Mouse (Mus musculus): ENCODE measurements around the gene Mfsd10.

Mfsd10 gene

DNA sequence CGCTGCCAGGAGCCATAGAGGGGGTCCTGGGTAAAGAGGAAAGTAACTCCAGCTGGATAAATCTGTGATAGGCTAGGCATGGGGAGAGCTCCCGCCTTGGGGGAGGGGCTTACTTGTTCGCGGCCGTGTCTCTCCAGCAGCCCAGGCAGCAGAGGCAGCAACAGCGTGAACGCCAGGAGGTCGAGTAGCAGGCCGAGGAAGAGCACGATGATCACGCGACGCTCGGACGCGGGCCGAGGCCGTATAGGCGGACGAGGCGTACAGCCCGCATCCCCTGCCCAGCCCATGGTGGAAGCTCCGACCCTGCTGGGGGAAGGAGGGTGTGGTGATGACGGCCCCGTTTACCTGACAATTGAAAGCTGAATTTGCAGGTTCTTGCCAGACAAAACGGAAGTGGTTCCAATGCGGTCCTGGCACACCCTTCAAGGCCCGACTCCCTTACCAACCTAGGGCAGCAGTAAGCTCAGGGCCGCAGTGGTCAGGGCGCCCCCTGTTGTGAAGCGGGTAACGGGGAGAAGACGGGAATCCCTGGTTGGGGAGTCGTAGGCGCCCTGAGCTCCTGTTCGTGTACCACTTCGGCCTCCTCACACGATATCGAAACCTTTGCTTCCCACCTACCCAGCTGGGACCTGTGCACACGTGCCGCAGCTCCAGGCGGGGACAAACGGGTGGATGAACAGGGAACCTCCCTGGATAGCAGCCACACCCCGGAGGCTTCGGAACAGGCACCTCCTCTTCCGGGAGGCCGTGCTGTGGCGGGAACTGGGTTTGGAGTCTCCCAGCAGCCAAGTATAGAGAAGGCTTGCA is at the start of gene Mfsd10:
TSS of gene Mfsd10 (minus strand) at position 732 of the 807 bp plus-strand sequence.
- DNase-seq: peak; percentile 88

DNA sequence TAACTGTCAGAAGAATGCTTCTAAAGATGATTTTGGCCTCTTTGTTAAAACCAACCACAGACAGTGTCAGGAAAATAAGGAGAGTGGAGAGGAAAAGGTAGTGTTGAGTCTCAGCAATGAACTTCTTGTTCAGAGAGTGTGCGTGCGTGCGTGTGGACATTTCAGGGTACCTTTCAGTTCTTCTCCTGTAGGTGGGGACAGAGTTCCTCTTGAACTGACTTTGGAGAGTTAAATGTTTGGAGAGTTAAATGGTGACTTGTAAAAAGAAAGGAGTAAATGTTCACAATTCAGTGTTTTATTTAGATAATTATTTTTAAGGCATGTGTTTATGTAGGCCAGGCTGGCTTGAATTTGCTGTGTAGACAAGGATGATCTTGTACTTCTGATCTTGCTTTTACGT is 33.3 kb upstream of the Mfsd10 start:
- no peak for DNase-seq

DNA sequence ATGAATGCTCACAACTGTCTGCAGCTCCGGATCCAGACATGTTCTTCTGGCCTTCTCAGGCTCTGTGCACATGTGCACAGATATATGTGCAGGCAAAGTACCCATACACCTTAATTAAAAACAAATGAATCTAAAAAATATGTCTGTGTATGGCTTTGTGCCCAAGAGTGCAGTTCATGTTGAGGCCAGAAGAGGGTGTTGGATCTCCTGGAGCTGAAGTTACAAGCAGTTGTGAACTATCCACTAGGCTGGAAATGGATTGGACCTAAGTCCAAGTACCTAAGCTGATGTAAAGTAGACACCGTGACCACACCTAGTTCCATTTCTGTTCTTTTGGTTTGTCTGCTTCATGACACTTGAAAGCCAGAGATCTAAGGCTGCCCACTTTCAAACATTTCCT is 32.5 kb upstream of the Mfsd10 start:
- no peak for DNase-seq

DNA sequence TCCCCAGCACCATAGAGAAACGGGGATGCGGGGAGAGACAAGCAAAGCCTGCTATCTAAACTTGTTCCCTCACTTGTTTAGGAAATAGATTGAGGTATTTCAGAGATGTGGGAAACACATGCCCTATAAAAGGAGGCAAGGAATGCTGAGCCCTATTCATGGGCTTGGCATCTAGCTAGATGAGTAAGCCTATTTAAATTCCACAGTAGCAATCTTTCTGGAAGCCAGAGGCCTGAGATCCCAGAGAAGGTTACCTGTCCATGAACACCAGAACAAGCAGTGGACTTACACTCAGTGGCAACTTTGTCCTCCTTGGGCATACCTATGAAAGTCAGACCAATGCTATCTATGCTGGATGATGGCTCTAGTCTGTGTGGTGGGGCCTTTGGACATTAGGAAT is 26.2 kb upstream of the Mfsd10 start:
- no peak for DNase-seq

DNA sequence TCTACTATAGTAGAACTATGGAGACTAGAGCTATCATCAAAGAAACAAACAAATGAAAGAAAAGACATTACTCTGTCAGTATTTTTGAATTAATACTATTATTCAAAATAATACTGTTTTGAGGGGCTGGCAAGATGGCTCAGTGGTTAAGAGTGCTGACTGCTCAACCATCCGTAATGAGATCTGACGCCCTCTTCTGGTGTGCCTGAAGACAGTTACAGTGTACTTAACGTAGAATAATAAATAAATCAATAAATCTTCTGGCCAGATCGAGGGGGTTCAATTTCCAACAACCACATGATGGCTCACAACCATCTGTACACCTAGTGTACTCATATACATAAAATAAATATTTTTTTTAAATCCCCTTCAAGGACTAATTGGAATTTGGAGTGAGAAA is 24.9 kb upstream of the Mfsd10 start:
- DNase-seq: no peak

DNA sequence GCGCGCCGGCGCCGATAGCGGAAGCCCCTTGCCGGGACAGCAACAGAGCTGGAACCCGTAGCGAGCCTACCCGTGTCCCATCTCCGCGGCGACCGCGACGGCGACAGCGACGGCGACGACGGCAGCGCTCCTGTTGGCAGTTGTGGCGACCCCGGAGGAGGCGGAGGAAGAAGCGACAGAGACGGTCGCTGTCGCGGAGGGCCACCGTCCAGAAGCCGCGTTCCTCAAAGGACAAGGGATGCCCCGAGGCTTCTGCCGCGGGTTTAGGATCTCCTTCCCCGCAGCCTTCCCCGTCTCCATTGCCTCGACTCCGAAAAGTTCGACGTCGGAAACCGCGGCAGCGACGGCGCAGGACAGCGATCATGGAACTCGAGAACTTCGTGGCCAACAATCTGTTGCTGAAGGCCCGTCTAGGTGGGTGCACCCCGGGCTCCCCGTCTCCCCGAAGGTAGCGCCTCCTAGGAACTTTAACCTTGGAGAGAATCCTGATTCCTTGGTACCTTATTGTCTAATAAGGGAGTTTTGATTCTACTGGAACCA is 23.6 kb upstream of the Mfsd10 start:
- no peak for DNase-seq

DNA sequence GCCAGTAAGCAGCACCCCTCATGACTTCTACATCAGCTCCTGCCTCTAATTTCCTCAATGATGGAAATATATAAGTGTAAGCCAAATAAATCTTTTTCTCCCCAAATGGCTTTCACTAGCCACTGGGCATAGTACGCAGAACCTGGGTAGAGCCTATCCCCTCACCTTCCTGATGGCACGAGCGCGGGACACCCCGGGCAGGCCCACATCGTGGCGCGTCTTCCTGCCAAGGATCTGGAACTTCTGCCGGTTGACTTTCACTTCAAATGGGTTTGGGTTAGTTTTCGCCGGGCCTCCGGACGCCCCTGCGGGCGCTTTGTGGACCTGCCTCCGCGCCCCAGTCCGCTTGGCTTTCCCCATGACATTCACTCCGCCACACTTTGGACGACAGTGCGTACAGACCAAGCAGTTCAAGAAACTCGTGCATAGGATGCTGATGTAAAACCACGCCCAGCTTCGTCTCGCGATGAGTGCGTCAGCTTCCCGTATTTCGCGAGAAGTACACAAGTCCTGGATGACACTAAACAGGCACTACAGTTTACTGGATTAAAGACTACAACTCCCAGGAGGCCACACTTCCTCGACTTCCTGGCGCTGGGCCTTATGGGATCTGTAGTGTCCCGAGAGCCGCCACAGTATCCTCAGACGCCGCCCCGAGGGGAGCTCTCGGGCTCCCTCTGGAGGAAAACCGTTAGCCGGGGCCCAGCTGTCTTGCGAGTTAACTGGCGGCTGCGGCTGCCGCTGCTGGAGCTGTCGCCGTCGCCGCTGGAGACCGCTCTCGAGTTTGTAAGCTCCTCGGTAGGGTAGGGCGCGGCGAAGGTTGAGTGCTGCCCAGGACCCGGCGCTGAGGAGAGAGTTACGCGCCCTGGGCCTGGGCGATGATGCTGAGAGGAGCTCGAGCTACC is 22.9 kb upstream of the Mfsd10 start, which contains the start of the genes Nop14 and Grk4:
TSS of gene Nop14 (minus strand) at position 463 of the 905 bp plus-strand sequence.
TSS of gene Grk4 (plus strand) at position 694 of the 905 bp plus-strand sequence.
- peak; percentile 100 for DNase-seq

DNA sequence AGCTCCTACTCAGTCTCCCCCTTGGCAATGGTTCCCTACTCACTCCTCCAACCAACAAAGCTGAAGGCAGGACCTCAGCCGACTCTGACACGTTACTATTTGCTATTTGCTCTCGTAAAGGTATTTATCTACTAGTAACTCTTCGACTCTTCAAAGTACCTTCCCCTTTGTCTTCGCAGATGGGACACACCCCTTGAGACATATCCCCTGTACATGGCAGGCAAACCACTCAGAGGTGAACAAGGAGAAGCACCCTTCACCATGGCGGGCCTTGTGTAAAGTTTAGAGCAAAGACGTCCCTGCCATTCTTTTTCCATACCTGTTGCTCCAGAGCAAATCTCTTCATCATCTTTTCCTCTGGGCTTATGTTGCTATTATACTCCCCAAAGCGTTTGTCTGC is 20.5 kb upstream of the Mfsd10 start:
- DNase-seq: no peak

DNA sequence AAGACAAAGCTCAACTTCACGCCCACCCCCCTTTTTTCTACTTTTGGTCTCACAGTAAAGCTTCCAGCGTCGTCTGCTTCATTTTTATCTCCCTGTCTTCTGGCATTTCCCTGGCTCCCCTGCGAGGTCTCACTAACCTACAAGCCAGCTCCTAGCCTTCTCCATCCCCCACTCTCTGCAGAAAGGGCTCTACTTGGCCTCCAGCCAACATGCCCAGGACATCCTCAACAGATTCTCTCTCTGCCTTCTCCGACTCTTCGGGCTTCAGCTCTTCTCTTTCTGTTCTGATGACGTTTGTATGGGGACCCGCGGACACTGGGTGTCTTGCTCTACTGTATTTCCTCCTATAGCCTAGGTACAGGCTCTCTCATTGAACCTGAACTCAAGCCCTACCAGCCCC is 17.9 kb upstream of the Mfsd10 start:
- no peak for DNase-seq

DNA sequence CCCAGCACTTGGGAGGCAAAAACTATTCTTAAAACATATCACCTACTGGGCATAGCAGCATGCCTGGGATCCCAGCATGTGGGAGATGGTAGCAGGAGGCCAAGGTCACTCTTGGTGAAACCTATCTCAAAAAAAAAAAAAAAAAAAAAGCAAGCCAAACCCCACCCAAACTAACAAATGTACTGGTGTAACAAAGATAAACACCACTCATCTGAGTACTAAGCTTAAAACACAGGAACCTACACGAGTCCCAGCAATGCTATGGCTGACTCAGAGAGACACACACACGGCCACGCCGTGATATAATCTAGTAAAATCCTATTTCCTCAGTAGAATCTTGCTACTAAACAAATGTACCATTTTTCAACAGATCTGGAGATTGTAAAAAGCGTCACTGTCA is 15.9 kb upstream of the Mfsd10 start:
- DNase-seq: no peak

DNA sequence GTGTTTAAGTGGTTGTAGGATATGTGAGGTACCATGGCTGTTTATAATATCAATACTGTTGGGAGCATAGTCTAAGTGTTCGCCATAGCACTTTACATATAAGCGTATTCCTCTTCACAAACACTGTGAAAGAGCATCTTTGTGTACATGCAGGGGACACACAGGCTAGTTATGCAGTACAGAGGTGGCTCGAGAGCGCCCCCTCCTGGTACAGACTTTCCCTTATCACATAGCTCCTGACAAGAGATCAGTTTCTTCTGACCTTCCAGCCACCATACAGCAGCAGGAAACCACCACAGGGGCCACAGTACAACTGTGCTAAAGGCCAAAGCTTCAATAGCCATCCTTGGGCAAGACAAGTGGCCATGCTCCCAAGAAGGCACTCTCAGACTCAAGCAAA is 10.6 kb upstream of the Mfsd10 start:
- peak; percentile 64 for DNase-seq

DNA sequence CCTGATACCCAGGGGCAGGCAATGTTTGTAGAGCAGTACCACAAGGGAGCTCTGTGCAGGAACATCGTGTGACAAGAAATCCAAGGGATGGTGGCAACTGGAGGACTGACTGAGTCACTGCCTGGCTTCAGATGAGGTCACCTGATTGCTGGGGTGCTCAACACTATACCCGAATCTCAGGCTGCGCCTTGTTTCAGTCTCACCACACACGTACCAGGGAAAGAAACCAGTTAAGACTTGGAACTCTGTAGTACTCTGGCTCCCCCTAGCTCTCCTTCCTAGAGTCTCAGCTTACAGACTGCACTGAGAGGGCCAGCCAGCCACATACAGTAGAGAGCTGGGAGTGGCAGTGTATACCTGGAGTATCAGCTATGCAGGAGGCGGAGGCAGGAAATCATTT is 5.9 kb upstream of the Mfsd10 start:
- peak; percentile 78 for DNase-seq

DNA sequence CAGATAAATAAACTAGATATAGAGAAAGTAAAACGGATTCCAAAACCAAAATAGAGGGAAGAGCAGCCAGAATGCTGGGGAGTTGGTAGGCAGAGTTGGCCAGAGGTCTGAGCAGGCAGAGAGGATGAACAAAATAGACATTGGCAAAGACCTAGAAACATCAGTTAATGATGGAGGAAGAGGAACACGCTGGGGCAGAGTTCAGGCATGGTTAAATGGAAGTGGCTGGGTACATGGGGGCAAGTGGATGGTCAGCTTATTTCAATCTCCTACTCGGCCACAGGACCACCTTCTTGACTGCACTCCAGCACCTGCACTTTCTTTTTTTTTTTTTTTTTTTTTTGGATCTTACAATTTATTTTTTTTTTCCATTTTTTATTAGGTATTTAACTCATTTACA is 5.0 kb upstream of the Mfsd10 start:
- DNase-seq: no peak

DNA sequence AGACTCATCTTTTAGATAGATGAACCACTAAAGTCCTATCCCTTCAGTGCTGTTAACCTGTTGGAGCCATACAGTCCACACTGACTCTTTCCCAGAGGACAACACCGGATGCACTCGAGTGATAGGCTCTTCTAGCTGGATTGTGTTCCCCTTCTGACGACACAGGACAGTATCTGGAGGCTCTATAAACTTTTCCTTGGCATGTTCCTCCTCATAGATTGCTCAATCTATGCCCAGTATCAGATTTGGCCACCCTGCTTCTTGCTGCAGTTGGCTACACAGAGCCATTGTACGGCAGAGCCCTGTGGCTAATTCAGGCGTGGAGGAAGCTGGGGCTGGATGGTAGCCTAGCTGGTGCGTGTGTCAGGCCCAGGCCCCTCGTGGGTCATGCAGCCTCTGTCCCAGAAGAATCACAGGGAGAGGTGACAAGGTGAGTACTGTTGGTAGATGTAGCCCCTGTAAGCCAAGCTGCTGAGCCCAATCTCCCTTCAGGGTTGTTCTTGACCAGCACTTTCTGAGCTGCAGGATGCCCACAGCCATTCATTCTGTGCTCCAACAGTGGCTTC is 662 bp upstream of the Mfsd10 start:
- DNase-seq: no peak

DNA sequence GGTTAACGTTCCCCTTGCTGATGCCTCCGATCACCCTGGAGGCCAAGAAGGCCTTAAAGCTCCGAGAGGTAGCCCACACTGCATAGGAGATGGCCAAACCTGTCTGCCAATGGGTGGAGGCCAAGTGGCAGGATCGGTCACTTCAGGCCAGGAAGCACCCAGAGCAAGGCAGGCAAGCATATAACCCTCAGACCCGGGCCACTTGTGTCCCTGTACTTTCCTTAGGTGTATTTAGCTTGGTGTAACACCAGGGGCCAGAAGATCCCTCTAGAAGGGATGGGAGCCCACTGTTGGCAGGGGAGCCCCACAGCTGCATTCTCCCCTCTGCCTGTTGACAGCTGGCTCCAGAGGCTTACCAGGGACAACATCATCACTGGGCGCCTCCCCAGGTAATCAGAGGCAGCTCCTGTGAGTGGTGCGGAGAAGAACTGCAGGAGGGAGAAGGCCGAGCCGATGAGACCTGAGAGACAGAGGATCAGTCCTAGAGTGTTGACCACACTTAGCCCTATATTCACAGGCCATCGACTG is 1.3 kb downstream of the Mfsd10 start:
- DNase-seq: no peak

DNA sequence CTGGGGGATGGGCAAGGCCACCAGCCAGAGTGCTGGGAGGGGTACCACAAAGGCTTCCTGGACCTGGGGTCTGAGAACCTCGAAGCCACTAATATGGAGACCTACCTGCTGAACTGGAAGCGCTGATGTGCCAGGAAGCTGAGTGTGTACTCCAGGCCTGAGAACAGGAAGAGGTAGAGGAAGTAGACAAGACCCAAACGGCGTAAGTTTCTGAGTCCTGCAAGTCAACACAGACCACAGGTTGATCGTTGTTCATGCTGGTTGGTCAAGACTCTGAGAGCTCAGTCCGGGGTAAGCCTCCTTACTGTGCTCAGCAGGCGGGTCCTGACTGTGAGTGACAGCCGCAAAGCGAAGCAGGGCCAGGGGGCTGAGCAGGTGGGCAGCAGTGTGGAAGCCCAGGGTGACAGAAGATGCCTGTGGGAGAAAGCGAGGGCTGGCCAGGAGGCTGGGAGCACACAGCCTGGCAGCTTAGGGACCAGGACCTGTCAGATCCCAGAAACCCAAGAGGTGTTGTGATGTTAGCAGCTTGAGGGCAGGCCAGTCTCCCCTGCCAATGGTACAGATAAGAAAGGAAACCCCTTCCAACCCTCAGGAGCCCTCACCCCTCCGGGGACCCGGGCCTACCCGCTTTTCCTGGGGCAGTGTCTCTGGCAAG is 2.1 kb downstream of the Mfsd10 start:
- DNase-seq: no peak

DNA sequence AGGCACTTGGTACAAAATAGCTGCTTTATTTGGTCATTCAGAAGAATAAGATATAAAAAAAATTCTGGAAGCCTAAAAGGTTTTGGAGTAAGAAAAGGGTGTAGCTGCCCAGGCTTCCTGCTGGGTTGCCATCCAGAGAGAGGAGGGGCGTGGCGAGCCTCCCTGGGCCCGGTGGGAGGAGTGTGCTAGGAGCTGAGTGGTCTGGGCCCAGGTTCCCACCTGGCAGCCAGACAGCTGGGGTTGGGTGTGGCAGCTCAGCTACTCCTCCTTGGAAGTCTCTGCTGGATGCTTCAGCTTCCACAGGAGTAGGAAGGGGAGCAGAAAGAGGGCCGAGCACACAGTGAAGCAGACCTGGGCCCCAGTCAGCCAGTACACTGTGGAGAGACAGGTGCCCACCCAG is 3.4 kb downstream of the Mfsd10 start:
- no peak for DNase-seq

DNA sequence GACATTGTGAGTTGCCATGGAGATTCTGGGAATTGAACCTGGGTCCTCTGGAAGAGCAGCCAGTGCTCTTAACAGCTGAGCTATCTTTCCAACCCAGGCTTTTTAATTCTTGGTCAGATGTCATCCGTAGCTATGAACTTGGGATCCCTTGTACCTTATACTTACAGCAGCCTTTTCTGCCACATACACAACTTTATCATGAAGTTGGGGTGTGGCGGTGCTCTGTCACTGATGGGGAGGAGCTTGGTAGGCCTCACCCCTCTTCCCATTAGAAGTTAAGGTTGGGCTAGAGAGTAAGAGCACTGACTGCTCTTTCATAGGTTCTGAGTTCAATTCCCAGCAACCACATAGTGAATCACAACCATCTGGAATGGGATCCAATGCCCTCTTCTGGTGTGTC is 4.0 kb downstream of the Mfsd10 start:
- DNase-seq: no peak

DNA sequence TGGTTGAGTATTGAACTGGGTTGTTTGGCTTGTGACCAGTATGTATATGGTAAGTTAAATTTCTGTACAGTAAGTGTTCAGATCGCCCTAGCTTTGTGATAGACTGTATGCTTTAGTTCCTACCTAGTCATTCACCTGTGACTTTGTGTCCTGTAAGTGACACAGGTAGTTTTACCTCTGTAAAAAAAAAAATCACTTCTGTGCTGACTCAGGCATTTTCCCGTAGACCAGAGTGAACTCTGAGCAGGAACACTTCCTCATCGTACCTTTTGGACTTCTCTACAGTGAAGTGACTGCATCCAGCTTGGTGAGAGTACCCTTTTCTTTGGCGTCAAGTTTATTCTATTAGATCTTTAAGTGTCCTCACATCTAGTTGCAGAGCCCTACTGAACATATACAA is 27.0 kb downstream of the Mfsd10 start:
- no peak for DNase-seq

DNA sequence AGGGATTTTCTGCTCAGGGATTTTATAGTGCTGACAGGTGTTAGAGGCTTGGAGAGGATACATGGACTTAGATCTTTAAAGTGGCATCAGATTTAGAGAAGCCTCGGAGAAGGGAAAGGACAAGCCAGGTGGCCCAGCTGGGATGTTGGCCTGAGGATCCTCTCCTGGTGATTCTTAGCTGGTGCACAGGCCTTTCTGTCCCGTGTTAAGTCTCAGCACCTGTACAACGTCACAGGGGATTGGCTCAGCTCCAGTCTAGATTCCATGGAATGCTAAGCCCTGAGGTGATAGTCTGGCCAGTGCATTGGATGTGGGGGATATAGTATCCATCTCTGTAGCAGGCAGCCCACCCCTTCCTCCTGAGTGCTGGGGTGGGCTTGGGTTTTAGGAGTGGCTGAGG is 28.8 kb downstream of the Mfsd10 start:
- DNase-seq: no peak

DNA sequence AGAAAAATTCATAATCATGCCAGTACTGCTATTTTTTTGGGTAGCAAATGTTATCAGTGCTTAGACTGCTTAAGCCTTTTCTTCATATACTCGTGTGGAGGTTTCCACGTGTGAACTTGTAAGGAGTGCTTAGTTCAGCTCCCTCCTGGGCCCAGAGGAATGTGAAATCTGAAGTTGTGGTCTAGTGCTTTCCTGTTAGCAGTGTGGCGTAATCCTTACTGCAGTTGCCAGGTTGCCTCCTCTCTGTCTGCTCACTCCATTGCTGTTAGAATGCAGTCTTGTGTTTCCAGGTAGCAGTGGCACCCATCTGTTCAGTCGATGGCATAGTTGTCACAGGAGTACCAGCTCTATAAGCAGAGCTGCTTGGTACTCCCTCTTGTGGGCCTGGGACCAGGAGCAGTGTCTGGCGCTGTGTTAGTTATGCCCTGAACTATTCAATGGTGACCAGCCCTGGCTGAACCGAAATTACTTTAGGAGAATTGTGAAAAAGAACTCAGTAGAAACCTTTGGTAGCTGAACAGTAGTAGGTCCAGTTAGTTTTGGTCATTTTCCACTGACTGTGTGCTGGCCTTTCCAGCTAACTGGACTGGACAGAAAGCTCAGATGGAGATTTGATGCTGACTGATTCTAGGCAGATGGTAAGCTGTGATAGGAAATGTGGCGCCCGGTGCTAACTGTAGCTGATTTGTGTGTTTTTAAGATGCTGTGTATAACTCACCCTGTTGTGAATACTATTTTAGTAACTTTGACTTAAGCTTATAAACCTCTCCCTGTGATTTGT is 29.7 kb downstream of the Mfsd10 start:
- no peak for DNase-seq

DNA sequence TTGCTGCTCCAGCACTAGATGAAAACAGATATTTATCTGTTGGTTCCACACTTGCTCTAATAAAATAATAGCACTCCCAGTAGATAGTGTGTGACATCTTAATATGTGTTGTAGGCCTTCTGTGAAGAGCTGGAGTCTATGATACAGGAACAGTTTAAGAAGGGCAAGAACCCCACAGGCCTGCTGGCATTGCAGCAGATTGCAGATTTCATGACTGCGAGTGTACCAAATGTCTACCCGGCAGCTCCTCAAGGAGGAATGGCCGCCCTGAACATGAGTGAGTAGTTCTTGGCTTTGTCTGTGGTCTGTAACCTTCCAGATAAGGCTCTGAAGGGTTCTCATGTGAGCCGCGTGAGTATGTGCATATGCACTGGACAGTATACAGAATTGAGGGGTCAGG is 32.4 kb downstream of the Mfsd10 start:
- DNase-seq: no peak
